Mouse (Mus musculus) CH12F3 (cell line): ENCODE results near the gene Sat1.
"Not testable (repeated sequence)": the region's sequence is repeated elsewhere in the genome, so short reads cannot be mapped to it uniquely, and the experiment has no call there.

Source experiments
- in situ Hi-C: fragments of 300-500 bp; cut with MboI; formaldehyde crosslinking; loops from 2 replicates; pipeline ENCODE4 v1.14.3; 2020; ENCODE audit warnings: low sequenced_read_pairs

Gene Sat1

DNA sequence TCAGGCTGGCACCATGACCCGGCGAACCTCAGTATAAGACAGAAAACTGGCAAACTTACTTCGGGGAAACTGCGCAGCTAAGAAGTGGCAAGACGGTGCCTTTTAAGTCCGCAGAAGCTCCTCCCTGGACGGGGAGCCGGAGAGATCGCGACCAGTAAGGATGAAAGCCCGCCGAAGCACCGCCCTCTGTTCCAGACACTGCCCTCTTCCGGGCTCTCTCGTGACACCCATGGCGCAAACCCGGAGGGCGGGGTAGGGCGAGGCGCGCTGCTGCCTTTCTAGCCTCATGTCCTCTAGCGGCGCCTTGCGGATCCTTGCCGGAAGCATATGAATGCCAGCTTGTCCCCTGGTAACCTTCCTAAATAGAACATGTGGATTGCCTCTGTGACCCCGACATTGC, at the start of gene Sat1:
Gene Sat1 (minus strand): TSS at position 179 of the 400 bp plus-strand sequence.
- in situ Hi-C loops = no loop called here

DNA sequence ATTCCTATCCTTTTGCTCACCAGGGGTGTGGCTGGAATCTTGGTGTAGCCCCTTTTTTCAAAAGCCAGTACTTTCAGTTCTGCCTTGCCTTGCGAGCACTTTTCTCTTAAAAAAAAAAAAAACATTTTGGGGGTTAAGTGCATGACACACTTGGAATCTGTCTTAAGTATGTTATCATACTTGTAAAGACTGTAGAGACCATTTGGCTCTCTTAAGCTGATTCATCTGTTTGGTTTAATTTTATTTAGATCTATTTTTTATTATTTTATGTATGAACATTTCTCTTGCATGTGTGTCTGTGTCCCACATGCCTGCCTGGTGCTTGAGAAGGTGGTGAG, 46.6 kb upstream of the Sat1 start:
- in situ Hi-C loops = no loop called here

DNA sequence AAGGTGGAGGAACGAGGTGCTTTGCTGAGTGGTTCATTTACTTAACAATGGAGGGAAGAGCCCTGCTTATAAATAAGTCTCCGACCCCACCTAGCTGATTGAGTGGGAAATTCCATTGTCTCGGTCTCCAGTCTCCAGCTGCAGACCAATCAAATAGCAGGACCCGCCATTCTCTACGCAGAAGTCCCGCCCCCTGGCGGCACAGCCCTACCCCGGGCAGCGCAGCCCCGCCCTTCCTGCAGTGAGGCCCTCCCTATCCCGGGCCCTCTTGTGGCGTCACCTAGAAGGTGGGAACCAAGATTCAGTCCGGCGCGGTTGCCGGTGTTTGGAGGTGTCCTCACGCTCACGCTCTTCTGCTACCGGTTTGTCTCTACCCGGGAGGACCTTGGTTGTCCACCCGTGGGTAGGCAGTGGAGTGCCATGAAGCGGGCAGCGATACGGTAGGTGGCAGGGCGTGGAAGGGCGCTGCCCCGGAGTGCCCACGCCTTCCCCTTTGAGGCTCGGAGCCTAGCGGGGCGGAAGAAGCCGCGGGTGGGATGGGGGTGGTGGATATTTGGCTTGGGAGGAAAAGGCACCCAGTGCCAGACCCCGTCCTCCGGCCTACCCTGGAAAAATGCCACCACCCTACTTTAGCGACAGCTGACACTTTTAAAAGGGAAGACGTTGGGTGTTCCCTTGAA, 46.1 kb upstream of the Sat1 start, which contains the start of gene Acot9:
Gene Acot9 (plus strand): TSS at position 209 of the 680 bp plus-strand sequence.
- in situ Hi-C loops = no loop called here

DNA sequence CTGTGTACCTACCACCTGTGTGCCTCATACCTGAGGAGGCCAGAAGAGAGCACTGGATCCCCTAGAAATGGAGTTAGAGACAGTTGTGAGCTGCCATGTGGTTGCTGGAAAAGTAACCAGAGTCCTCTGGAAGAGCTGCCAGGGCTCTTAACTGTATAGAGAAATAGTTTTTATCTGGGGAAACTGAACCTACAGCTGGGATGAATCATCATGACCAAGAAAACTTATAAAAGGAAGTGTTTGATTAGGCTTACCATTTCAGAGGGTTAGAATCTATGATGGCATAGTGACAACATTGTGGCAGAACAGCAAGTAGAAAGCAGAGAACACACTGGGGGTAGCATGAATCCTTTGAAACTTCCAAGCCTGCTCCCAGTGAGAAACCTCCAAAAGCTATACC, 40.6 kb upstream of the Sat1 start:
- in situ Hi-C loops = no loop called here

DNA sequence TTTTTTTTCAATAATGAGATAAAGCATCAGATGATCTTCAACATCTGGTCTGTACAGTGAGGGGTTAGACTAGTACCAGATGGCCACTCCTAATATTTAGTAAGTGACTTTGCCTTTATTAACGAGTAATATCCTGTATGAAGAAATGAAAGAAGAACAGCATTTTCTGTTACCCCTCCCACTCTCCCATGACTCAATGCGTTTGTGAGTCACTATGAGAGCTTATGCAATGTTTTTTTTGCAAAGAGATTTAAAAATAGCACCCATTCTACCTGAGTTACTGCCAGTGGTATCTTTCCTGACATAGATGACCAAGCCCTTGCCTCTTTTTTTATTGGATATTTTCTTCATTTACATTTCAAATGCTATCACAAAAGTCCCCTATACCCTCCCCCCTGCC, 2.0 kb upstream of the Sat1 start:
- in situ Hi-C loops = no loop called here

DNA sequence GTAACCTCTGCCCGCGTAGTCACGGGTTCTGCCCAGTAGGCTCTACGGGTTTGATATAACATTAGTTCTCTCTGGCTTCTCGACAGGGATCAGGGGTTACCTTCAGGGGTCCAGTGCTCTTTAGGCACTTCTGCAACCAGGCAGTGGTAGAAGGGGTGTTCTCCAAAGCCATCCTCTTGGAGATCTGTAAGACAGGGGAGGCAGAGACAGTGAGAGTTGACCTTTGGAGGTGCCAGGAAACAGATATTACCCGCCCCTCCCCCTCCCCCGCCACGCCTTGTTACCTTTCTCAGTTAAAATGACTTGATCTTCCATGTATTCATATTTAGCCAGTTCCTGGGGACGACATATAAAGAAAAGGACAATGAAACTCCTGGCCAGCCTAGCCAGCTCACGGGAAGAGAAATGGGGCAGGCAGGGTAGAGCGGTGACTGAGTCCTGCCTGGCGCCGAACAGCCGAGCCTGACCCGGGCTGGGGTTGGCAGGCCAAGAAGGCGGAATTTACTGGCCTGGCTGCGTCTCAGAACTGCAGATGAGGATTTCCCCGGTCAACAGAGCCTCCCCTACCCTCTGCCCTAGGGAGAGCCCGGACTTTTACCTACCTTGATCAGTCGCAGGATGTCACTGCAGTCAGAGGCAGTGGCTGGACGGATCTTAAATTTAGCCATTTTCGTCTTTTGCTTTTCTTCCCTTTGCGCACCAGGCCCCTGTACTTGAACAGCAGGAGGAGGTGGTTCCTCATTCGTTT, 574 bp downstream of the Sat1 start:
- in situ Hi-C loops = no loop called here

DNA sequence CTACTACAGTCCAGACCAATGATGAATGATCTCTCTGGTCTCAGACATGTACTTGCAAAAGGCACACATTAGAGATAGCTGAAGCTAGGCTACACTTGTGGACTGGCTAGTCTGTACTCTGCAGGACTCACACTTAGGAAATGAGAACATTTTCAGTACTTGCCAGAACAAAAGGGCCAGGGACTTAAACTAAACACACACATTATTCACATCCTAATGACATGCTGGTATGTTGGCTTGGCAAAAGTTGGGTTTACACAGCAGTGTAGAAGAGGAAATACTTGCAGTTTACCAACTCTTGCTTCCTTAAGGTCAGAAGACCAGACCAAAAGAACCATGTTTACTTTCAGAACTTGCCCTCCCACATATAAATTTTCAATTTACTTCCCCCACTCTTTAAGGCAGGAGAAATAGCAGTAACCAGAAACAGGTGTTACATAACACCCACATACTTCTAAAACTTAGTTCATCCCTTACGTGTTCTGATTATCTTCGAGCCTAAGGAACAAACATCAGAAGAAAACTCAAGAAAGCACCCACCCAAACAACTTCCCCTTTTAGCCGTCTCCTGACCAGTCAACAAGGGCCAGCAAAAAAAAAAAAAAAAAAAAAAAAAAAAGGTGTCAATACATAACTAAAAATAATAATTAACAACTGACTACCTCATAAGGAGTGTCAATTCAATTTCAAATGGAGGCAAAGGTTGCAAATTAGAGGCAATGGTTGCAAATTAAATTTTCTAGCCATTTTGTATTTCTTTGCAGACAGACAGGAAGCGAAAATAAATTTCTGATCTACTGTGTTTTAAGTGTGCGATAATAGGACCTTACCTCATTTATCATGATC, 1.7 kb downstream of the Sat1 start:
- in situ Hi-C loops = no loop called here

DNA sequence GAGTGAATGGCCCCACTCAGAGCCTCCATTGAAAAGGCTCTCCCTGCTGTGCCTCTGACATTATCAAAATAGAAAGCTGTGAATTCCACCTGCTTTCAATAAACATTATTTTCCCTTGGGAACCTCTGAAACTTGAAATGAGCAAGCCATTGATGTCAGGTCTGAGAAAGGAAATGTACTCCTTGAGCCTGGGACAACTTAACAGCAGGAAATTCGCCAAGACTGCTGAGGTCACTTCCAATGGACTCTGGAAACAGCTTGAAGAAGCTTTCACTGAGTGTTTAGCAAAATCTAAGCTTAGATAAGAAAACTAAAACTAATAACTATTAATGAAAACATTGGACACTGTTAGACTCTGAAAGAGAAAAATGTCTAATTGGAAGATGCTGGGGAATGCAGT, 7.6 kb downstream of the Sat1 start:
- in situ Hi-C loops = no loop called here

DNA sequence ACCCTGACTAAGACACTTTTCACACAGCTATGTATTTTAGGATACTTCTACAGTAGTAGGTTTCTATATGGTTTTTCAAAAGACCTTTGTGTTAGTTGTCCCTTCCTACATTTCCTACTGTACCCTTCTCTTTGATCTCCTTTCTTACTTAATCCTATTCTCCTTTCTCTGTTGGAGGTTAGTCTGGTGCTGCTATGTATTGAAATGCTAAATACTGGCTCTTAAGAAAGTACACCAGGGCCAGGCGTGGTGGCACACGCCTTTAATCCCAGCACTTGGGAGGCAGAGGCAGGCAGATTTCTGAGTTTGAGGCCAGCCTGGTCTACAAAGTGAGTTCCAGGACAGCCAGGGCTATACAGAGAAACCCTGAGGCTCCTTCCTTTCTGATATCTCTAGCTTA, 10.8 kb downstream of the Sat1 start:
- in situ Hi-C loops = not testable (repeated sequence)

DNA sequence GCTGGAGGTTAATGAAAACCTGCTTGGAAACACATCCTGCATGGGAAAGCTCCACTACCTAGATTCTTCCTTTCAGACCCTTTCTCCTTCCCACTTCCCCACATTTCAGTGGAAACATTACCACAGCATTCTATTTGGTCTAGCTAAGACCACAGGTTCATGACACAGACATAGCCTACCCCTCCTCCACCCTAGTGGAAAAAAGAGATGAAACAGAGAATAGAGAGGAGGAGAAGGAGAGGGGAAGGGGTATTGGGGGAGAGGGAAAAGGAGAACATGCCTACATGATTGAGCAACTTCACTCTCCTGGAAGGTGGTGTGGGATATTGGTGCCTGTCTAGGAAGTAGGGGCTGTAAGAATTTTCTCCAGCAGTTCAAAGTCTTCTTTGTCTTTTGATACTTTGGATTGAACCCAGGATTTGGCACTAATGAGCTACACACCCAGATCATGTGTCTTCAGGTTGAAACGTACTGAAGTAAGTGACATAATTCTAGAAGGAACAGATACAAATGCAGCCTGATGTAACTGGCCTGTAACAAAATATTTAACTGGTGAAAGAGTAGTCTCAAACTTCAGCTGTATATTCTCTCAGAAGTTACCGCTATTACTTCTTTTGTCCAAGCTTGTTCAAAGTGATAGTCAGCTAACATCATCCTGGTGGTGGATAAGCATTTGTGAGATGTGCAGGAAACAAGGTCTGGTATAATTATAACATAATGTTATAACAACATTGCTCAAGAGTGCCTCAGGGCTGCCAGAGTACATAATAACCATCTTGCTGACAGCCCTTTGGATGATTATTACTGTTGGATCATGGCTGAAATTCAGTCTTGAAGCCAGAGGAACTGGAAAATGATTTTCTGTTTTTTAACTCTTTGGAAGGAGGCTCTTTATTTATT, 13.6 kb downstream of the Sat1 start:
- in situ Hi-C loops = no loop called here

DNA sequence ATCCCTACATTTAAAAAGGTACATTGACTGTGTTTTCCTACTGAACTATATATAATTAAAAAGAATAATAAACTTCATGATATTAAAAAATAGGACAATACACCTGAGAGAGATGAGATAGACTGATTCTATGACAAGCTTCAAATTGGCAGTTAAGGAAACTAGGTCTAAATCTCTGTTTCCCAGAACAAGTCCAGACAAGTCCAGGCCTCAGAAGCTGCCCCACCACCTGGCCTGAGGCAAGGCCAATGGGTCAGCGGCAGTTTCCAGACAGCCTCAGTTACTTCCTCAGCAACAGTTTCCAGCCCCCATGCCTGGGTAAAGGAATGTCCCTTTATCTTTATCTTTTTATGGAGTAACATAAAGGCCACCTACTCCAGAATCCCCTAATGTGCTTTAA, 14.4 kb downstream of the Sat1 start:
- in situ Hi-C loops = no loop called here

DNA sequence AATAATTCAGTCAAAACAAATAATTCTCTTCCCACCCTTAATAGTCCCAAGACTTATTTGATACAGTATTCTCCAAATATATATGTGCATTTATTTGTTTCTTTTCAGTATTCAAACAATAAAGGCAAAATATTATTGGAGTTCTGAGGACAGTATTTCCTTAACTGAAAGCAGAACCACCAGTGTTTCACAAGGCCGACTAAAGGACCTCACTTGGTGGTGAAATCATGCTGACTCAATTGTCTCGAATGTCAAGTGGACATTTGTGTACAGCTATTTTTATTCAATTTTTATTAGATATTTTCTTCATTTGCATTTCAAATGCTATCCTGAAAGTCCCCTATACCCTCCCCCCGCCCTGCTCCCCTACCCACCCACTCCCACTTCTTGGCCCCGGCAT, 21.3 kb downstream of the Sat1 start:
- in situ Hi-C loops = no loop called here

DNA sequence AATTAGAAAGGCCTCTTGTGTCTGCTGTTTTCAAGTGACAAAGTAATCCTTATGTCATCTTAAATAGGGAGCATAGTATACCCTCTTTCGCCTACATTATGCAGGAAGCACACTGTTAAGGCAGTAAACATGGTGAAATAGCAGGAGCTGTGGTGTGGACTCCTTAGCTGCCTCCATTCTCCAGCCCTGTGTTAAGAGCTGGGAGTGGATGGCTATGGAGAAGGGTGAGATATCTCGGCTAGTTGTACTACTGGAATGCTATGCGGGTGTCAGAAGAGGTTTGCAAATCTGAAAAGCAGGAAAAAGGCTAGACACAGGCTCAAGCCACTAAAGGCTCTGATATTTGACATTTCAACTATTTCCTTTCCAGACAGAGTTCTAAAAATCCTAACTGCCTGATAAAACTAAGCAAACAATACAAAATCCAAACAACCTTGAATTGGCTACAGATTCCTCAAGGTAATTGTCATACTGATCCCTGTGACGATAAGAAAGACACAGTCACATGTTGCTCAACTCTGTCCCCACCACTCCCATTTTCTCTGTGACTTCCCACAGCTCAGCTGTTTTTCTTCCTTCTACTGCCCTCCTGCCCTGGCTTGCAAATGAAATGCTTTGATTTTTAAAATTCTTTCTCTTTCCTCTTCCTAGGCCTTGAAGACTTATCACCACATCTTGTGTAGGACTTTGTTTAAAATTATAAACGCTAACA, 22.4 kb downstream of the Sat1 start:
- in situ Hi-C loops = no loop called here

DNA sequence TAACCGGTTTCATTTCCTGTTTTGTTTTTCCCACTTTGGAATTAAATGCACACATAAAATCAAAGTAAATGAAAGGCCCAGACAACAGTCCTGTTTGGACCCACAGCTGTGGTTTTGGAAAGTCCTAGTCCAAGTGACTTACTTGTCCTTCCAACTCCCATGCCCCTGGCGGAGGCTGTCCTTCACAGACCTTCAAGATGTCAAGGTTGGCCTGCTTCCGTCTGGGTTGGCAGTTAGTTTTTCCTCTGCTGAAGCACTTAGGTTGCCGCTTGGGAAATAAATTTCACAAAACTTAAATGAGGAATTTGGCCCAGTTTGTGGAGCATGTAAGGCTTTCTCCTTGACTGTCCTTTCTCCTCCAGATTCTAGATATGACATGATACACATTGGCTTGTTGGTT, 24.3 kb downstream of the Sat1 start:
- in situ Hi-C loops = no loop called here

DNA sequence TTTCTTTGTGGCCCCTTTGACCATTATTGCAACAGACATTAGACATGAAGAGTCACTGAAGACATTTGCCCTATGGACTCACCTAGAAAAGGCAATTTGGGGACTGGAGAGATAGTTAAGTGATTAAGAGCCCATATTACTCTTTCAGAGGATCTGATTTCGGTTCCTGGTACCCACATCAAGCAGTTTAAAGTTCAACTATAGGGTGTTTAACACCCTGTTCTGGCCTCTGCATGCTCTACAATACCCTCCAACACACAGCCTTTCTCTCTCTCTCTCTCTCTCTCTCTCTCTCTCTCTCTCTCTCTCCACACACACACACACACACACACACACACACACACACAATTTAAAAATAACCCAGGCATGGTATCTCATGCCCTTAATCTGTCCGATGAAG, 38.6 kb downstream of the Sat1 start:
- in situ Hi-C loops = no loop called here

DNA sequence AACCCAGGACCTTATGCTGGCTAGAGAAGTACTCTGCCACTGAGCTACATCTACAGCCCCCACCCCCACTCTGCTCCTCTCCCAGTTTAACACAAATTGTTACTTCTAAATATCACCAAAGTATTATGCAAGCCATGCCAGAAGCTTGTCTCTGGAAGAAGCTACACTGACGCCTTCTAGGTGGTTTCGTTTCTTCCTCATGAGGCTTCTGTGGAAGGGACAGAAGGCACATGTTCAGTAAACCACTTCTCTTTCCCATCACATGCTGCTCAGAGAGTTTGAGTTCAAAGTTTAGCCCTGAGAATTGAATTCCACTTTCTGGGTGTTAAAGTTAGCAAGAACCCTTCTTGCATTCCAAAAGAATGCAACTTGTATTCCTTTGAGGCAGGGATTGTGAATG, 39.0 kb downstream of the Sat1 start:
- in situ Hi-C loops = no loop called here

DNA sequence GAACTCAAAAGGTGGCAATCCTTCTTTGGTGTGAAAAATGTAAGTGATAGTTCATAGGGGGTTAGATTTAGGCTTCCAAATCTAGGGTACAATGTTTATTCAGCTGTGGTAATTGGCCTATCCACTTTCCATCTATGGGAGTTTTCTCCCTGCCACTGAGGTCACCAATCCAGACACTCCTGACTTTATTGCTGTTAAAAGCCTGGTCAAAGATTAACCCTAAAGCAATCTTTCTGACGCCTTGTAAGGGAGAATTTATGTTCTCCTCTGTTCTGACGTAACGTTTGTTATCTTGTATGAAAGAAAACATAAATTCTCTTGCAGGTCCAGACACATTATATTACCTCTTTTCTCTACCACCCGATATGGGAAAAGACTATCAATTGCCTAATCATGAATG, 40.7 kb downstream of the Sat1 start:
- in situ Hi-C loops = no loop called here

DNA sequence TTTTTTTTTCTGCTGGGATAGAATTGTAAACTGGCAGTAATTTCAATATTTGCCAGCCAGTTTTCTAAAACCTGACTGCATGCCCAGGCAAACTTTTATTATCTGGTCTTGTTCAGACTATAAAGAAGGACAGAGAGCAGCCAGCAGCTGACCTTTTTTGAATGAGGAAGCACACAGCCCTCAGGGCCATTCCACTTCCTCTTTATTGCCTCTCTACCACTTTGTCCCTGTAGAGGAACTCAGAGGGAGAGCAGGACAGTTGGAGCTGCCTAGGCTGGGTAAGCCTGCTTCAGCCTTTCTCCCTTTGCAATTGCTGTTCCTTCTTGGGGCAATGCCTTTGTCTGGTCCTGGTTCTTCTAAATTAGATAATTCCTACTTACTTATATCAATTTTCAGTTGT, 43.9 kb downstream of the Sat1 start:
- in situ Hi-C loops = no loop called here

DNA sequence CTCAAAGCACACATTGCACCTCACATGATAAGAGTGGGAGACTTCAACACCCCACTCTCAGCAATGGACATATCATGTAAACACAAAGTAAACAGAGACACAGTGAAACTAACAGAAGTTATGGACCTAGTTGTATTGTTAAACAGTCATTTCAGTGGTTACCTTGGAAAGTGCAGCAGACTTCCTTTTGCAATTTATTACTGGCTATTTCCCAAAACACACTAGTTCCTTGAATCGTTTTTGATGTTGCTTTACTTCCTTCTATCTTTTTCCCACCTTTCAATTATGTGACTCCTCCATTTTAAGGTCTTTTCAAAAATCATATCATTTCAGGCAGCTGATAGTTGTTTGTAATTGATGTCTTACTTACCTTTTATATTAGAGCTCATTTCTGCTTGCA, 44.5 kb downstream of the Sat1 start:
- in situ Hi-C loops = no loop called here

DNA sequence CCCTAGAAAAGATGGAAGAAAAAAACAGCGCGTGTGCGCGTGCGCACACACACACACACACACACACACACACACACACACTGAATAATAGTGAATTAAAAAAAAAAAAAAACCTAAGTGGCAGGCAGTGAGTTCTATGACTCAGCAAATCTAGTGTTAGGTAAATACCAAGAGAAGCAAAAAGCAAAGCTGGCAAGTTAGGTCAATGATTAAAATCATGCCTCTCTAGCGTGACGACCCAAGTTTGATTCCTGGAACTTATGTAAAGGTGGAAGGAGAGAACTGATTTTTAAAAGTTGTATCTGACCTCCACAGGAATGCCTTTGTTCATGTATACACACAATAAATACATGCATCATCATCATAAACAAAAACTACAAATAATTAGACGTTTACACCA, 46.4 kb downstream of the Sat1 start:
- in situ Hi-C loops = no loop called here
